Mouse (Mus musculus): ENCODE data around the gene Tagap.

- TF ChIP-seq E2F4 (IDR thresholded peaks at IDR 0.05; ENCODE audit: insufficient read depth) (no peak), CEBPB (IDR thresholded peaks at IDR 0.05; ENCODE audit: insufficient read depth, poor library complexity, severe bottlenecking) (no peak), REST (IDR thresholded peaks at IDR 0.05; ENCODE audit: insufficient read depth, insufficient read length) (no peak), POLR2AphosphoS2 (IDR thresholded peaks at IDR 0.05; ENCODE audit: insufficient read length, low read depth) (no peak), POLR2A (IDR thresholded peaks at IDR 0.05; ENCODE audit: insufficient read length, low read depth) (no peak), MAX (IDR thresholded peaks at IDR 0.05; ENCODE audit: low read depth) (no peak), TCF3 (IDR thresholded peaks at IDR 0.05; ENCODE audit: insufficient read length, low read depth) (no peak), USF1 (IDR thresholded peaks at IDR 0.05; ENCODE audit: low read depth) (no peak), MYOG (IDR thresholded peaks at IDR 0.05; ENCODE audit: control insufficient read depth in 1 of 3, insufficient read depth in 1 of 3, insufficient read length in 2 of 3, low read depth in 2 of 3) (no peak)
Observed at GRCm38 (mm10) chr17:7897120-7897519, 28.7 kb upstream of the Tagap start.

Data from myocyte (in vitro differentiated cells).